Mouse (Mus musculus): ENCODE measurements around the gene Dcakd.

Gene Dcakd

DNA sequence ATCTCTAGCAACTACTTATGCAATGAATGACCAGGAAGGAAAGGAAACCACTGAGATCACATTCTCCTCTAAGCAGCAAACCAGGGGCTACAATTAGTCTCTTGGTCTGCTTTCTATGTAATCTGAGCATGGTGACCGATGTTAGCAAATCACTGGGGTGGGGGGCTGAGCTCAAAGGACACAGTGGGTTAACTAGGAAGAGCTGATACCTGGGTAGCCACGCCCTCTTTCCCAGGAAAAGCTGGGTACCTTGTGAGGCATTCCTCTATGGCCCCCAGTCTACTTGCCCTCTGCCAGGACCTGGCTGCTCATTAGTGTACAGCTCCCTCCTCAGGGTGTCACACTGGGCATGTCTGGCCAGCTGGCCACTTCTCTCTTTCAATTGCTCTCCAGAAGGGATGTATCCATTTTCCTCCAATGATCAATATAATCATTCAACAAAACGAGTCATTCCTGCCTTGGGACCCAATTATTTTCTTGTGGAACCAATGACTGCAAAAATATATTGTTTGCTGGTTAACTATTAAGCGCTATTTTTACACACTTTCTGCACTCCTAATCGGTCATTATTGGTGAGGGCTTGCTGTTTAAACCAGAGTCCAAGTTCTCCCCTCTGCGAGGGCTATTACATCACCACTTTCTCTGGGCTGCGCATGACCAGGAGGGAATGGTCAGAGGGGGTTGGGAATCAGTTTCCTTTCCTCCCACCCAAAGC lies 21.7 kb downstream of the Dcakd start:
- DNase-seq (ENCODE audit: low read depth, low spot score): no peak

DNA sequence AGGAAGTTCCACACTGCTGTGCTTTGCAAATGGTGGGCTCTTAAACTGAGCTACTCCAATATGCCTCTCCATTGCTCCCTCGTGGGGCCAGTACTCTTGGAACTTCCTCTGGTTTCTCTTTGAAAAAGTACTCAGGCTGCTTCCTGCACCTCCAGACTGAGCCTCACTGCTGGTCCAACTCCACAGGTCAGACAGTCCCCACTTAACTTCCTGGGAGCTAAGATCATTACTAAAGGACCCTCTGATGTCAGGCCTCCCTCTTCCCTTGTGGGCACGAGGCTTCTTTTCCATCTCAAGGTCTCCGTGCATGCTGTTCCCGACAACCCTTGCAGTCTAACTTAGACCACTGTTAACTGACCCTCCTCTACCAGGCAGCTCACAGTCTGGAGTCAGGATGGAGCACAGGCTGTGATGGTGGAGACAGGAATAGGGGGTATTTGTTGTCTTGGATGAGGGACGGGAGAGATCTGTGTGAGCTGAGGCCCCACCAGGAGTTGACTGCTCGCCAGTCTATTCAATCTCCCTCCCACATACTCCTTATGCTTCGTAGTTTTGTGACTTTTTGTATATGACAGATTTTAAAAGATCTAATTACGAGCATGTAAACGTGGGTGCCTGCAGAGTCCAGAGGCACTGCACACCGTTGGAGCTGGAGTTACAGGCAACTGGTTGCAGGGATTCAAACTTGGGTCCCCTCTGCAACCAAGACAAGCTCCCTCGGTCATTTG lies 22.7 kb downstream of the Dcakd start:
- no peak for DNase-seq (ENCODE audit: low read depth, low spot score)

DNA sequence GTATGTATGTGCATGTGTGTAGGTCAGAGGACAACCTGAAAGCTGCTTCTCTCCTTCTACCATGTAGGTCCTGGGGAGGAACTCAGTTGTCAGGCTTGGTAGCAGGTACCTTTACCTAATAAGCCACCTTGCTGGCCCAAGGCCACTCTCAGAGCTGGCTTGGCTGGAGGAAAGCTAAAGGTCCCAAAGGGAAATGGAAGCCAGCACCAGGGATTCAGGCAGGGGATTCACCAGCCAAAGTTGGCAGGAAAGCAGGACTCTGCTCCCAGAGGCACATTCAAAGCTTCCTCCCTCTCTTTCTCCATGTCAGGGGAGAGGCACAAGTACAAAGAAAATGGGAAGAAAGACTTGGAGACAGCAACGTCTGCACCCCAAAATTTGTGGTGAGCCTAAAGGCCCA lies 23.3 kb downstream of the Dcakd start:
- DNase-seq (ENCODE audit: low read depth, low spot score): no peak

DNA sequence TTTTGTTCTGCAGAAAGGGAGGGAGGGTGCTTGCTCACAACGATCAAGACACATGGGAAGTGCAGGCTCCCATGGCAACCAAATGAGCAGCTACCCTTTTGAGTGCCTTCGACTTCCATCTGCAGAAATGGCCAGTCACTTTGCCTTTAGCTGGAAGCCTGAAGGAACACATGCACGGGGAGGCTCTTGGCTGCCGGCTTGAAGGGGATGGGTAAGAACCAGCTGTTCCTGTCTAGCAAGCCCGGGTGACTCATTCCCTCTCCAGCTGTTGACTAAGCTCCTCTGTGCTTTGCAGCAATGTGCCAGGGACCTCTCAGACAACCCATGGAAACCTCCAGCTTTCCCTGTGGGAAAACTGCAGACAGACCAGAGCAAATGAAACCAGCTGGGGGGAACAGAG lies 24.9 kb downstream of the Dcakd start:
- no peak for DNase-seq (ENCODE audit: low read depth, low spot score)

DNA sequence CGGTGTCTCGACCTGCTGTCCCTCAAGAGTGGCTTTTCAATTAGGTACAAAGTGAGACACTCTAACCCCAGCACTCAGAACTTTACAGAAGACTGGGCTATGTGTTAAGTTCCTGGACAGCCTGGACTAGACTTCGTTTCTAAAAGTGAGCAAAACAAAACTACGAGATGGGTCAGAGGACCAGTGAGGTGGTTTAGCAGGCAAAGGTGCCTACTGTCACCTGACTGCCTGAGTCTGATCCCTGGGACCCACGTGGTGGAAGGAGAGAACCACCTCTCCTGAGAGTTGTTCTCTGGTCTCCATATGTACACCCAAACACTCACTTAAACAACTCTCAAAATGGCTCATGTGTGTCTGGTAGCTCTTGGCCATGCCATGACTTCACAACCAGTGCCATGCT lies 27.1 kb downstream of the Dcakd start:
- no peak for DNase-seq (ENCODE audit: low read depth, low spot score)

DNA sequence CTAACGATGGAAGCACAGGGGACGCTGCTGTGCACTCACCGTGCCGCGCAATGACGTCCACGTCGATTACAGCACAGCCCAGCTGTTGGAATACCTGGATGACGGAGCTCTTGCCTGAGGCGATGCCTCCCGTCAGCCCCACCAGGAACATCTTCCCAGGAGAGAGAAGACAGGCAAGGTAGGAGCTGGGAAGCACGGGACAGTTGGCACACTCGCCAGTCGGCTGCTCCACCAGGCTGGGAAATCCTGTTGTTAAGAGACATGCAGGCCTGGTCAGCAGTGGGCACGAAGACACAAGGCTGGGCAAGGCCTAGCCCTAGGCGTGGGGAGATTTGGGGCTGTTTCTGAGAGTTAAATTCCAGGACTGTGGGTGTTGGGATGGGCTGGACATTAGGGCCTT lies 28.0 kb downstream of the Dcakd start:
- DNase-seq (ENCODE audit: low read depth, low spot score): no peak

DNA sequence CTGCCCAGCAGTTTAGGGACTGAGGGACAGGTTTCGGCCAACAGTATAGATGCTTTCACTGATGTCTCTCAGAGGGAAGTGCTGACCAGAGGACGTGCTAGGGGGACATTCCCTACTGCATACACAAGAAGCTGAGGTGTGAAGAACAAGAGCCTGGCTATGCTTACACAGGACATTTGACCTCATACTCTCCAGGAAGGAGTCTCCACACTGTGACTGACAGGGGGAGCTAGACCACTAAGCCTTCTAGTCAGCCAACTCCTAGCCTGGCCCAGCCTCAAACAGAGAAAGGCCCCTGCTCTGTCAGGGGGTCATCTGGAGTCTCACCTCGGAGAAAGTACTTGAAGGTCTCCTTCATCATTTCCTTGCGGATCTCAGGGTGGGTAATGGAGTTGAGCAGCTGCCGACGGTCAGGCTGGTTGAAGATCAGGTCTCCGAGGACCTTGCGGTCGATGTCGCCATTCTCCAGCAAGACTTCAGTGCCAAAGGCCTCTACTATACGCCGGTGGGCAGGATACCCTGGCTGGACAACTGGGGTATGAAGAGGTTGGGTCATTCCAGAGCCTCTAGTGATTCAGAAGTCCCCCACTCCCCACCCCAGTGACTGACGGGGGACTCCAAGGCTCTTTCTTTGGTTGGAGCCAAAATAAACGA lies 28.7 kb downstream of the Dcakd start:
- no peak for DNase-seq (ENCODE audit: low read depth, low spot score)

DNA sequence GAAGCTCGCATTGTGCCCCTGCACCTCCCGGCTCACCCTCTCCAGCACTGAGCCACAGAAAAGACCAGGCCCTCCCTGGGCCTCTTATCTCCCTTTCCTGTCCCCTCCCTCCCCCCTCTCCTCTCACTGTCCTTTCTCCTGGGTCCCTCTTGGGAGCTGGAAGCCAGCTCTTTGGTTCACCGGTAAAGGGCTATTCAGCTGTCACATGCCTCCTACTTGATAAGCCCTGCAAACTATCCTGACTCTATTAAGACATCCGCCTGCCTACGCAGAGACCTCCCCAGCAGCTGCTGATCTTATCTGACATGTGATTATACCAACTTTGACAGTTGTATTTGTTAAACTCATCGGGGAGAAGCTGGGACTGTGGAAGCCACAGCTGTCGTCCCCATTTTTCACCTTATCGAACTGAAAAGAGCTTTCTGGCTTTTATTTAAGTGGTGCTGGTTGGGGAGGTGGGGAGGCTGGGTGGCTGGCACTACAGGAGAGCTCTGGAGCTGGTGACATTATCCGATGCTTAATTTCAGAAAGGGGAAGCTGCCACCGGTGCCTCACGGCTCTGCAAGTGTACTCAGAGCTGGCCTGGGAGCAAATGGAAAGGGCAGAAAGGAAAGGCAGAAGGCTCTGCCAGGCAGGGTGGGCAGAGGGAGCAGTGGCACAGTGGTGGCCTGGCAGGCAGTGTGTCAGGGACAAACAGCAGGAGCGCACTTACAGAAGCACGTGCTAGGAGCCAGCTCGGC lies 29.4 kb downstream of the Dcakd start:
- DNase-seq (ENCODE audit: low read depth, low spot score): no peak

DNA sequence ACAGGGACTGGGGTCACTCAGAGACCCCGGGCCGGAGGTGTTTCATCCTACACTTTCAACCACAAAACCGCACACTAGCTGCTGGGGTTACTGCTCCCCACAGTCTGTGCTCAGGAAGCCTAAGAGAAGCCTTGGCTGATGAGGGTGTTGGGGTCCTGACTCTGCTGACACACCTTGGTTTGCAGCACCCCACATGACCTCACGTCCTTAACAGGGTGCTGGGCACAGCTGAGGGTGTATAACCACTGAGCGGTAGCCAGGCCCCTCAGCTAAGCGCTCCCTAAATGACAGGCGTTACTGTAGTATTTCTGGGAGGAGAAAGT lies 29.9 kb downstream of the Dcakd start:
- no peak for DNase-seq (ENCODE audit: low read depth, low spot score)

DNA sequence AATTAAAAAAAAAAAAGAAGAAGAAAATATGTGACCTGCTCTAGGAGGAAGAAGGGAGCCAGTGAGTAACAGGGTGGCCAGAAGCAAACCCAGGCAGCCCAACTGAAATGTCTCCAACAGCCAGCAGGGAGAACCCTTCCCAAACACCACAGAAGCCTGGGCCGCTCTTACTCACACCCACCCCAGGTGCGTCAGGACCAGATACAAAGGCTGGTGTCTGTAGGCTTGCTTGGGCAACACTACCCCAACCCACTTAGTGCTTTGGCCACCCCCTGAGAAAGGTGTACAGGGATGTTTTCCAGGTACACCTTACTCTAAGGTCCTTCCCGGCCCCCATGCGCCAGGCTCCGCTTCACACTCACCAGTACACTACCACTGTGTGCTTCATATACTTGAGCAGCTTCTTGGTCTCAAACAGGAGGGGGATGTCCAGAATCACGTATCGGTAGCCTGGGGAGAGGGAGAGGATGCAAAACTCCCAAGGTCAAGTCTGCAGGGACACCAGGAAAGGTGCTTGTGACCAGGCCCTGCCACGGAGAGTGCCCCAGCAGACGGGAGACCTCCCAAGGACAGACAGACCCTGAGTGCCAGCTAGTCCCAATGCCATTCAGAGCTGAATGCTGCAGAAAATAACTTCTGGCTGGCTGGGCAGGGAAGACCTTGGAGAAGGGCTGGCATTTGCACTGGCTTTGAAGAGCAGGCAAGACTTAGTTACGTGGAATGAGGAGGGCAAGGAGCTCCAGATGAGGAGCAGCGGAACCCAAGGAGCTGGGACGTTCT lies 31.0 kb downstream of the Dcakd start:
- DNase-seq (ENCODE audit: low read depth, low spot score): no peak

DNA sequence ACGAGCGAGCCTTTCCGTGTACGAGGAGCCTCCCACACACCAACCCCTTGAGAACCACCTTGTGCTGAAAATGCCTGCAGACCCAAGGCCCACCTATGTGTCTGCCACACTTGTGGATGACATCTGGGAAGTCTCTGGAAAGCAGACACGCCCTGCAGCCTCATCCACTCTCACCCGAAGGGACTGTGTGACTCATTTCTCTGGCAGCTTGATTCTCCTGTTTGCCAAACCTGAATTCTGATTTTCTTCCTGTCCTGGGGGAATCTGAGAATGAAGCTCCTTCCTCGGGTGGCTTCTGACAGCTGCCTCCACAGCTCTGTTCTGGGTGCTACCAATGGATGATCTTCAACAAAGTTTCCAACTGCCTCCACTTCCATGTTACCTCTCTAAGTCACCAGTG lies 31.7 kb downstream of the Dcakd start:
- DNase-seq (ENCODE audit: low read depth, low spot score): no peak

DNA sequence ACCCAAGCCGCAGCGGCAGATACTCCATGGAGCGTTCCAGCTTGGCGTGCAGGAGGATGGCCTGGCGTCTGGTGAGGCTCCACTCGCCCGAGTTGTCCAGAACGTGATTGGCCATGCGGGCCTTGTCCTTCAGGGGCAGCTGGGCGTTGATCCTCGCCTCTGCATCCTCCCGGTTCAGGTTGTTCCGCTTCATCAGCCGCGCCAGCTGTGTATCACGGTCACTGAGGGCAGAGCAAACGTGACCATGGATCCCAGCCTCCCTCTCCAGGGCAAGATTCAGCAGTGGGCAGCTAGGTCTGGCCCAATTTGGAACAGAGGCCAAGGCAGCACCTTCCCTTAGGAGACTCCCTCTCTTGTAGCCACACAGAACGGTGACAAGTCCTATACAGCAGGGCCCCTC lies 33.2 kb downstream of the Dcakd start:
- no peak for DNase-seq (ENCODE audit: low read depth, low spot score)

DNA sequence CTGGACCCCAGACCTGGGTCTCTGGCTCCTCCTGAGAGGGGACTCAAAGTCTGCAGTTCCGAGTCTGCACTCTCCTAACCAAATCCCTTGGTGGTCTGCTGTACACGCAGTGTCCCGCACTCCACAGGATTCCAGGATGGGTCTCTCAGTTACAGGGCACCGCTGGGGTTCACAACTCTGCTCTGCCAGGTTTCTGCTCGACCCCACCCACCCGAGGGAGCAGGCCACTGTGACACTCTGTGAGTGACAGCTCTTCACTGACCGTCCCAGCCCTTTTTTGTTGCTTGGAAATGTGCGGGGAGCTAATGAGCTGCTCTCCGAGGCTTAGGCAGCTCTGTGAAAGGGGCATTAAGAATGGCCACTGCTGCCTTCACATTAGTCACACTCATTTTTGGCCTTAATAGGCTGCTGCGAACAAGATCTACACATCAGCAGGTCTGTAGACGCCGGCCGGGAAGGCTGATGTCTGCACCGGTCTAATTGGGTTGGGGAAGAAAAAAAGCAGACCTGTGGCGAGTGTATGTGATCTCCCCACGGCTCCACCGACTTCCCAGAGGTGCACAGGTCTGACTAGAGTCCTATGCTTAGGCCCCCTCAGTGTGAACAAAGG lies 34.6 kb downstream of the Dcakd start:
- DNase-seq (ENCODE audit: low read depth, low spot score): no peak

DNA sequence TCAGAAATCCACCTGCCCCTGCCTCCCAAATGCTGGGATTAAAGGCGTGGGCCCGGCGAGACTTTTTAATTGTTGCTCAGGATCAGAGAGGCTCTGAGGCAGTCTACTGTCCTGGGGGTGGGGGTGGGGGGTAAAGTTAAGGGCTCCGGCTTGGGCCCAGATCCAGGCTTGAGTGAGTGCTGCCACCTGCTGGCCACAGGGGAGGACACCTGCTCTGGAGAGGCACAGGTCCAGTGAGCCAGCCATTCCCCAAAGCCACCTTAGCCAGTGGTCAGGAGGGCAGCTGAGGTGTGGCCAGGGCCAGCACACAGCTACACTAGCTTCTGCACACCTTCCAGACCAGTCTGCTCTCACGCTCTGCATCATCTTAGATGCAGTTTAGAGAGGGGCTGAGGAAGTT lies 35.2 kb downstream of the Dcakd start:
- no peak for DNase-seq (ENCODE audit: low read depth, low spot score)

DNA sequence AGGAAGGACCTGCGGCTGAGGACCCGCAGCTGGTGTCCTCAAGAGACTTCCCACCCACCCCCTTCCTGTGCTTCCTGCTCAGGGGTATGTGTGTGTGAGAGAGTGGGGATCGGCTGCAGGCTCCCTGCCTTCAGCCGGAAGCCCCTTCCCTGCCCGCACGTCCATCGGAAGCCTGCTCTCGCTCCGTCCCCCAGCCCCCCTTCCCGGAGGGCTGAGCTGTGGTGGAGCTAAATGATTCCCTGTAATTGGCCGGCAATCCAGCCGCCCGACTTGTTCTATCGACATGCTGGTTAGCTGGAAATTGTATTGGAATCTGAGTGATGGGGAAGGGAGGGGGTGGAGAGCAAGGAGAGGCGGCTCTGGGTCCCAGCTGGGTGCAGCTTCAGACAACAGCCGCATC lies 36.5 kb downstream of the Dcakd start:
- no peak for DNase-seq (ENCODE audit: low read depth, low spot score)

DNA sequence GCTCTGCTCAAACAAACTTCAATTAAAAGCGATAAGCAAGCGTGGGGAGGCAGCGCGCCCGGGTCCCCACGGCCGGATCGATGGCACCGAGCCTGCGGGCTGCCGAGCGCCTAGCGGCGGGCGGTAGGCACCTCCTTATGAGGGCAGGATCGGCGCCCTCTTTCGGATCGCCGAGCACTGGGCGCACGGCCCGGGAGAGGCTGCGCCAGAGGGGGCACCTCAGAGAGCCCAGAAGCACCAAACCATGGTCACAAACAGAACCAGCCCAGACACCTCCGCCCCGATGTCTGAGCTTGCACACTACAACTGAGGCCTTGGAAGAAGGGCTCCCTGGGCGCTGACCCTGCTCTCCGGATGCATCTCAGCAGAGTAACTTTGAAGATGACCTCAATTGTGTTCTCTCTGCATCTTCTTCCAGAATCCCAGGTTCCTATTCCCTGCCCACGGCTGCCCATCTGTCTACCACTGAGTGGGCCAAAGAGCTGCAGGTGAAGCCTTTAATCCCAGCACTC lies 37.9 kb downstream of the Dcakd start:
- no peak for DNase-seq (ENCODE audit: low read depth, low spot score)

DNA sequence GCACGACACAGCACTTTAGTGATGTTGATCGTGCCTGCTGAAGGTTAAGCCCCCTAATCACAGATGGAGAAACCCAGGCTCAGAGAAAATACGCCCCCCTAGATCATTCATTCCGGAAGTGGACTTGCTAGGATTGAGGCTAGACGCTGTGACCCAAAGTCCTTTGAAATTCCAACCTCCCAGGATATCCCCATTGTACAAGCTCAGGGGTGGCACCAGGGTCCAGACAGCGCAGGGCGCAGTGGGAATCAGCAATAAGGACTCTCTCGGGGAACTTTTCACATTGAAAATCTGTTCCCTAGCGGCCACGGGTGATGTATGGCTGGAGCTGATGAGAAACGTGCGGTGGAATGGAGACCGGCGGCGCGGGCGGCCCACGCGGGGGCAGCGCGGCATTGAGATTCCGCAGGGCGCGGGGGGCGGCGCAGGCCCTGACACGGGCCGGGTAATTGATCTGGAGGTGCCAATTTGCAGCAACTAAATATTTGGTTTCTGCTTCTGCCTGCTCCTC lies 38.4 kb downstream of the Dcakd start:
- no peak for DNase-seq (ENCODE audit: low read depth, low spot score)

DNA sequence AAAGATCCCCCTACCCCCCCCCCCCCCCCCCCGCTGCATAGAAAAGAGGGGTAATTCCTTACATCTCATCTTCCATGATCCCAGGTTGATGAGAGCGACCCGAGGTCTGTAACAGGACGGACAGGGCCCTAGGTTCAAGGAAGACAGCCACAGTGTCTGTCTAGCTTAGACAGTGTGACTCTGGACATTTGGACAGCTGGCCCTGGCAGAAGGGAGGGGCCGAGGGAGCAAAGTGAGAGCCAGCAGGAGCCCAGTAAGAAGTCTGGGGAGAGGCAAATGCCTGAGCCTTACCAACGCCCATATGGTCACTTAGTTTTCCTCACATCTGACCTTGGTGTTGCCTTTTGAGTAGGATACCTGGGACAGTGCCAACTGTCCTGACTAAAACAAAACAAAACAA lies 43.0 kb downstream of the Dcakd start:
- no peak for DNase-seq (ENCODE audit: low read depth, low spot score)

DNA sequence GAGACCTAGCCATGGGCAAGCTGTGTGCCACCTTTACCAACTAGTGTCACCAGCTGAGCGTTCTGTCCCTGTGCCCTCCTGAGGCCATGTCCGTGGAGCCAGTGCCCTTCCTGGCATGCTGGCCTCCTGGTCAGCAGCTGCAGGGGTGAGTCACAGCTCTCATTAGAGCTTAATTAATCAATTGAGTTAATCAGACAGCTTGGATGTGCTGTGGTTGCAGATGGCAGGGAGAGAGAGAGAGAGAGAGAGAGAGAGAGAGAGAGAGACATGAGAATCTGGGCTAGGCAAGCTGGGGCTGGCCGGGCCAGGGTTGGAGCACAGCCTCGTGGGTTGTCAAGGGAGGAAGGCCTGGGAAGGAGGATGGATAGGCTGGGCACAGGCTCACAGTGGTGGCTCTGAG lies 43.5 kb downstream of the Dcakd start:
- DNase-seq (ENCODE audit: low read depth, low spot score): no peak

DNA sequence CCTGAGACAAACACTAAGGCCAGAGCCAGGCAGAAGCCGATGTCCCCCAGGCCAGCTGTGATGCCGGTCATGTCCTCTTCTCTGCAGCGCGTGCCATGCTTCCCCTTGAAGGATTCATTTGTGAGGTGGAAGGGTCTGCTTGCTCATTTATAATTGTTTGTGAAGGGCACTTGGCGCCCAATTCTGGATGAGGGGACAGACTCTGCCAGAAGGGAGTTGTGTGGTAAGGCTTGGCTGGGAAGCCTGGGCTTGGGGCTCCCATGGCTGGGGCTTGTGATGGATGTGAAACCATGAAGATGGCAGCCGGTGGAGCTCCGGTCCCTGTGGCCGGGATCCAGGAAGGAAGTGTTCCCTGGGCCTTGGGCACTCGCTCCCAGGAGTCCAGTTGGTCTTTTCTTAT lies 44.0 kb downstream of the Dcakd start:
- DNase-seq (ENCODE audit: low read depth, low spot score): no peak

Measured in WW6 (cell line).